Mouse (Mus musculus) CD4-positive helper T cell, adult 2 months (primary cell): ENCODE data around the gene Tas2r106.

Experiments
- DNase-seq: peaks from one replicate; pipeline ENCODE4 v3.0.0-alpha.2; 2012; ENCODE audit warnings: low read depth, missing footprints, low spot score

Tas2r106 gene

GRCm38 (mm10) chr6:131678786-131679185 is at the start of gene Tas2r106:
Tas2r106 (minus strand) TSS chr6:131678886.
- DNase-seq, result no peak

- DNase-seq, result no peak
Measured at GRCm38 (mm10) chr6:131712803-131713202, 34.1 kb upstream of the Tas2r106 start.

GRCm38 (mm10) chr6:131689963-131690362 is 11.3 kb upstream of the Tas2r106 start, which contains the start of gene Tas2r114:
Tas2r114 (minus strand) TSS chr6:131690063.
- no peak for DNase-seq

- DNase-seq, result no peak
Measured at GRCm38 (mm10) chr6:131687395-131687794, 8.7 kb upstream of the Tas2r106 start, which contains the start of gene Tas2r105. Tas2r105 (minus strand) TSS chr6:131687495.

- DNase-seq, result no peak
Measured at GRCm38 (mm10) chr6:131685644-131686043, 7.0 kb upstream of the Tas2r106 start, which contains the start of gene Tas2r104. Tas2r104 (minus strand) TSS chr6:131685744.

- DNase-seq, result no peak
Measured at GRCm38 (mm10) chr6:131660049-131660448, 18.6 kb downstream of the Tas2r106 start, which contains the start of gene Tas2r107. Tas2r107 (minus strand) TSS chr6:131660149.

GRCm38 (mm10) chr6:131630812-131631211 is 47.9 kb downstream of the Tas2r106 start, which contains the start of gene Tas2r130:
Tas2r130 (minus strand) TSS chr6:131630912.
- no peak for DNase-seq
